ENCODE assay signal across 8 mouse cellular contexts in the genomic region with DNA sequence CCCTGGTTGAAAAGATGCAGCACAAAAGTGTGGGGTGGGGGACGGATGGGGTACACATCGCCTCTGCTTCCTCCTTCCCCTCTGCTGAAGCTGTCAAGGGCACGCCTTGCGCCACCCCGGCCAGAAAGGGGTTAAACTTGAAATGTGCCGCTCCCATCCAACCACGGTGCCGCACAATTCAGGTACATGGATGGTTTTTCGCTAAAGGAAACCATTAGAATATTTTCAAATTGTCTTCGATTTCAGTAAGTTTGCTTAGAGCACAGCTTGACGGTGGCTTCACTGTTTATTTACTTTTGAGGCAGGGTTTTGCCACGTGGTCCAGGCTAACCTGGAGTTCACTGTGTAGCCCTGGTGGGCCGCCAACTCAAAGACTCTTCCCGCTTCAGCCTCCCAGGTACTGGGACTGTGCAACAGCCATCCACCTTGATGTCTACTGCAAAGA. TPM values are rescaled to one million over a fixed set of nuclear protein-coding genes. Genes with fewer than 3 reads are reported as not detected.
DNase-seq lines count a peak whose midpoint lies in the region; ATAC-seq and TF ChIP-seq lines count a peak whose summit lies in the region.

Gene Tmem44, minus strand, starts transcription at position 95 of the 445 bp plus-strand sequence.

- peaks cover 21% of the 10 kb centered on the region for H3K4me1 ChIP-seq in embryonic facial prominence, embryonic 10.5 days
- H3K4me1 ChIP-seq in liver, embryonic 11.5 days (replicated peaks; ENCODE audit: control insufficient read depth, insufficient read depth, low read length): no peaks in the 10 kb centered on the region; the same call in none of the 2 replicates
- 0 out of 2 replicates have a peak, but pooled peaks cover 3% of the 10 kb centered on the region for H3K4me1 ChIP-seq in stomach, postnatal 0 days (replicated peaks; ENCODE audit: control insufficient read depth, insufficient read depth)

- WGBS in embryonic facial prominence, embryonic 10.5 days: 8% methylated on average over 14 of the region's 14 CpGs
- WGBS in liver, embryonic 11.5 days: 12% methylated on average over 14 of the region's 14 CpGs
- 3% methylated on average over 12 of the region's 14 CpGs for WGBS in stomach, postnatal 0 days

- no peak for TF ChIP-seq CTCF in stomach, postnatal 0 days (IDR thresholded peaks at IDR 0.05; ENCODE audit: low read depth)

- H3K4me2 ChIP-seq in liver, embryonic 11.5 days: peak within 1 kb of the TSS; percentile 99
- peak within 1 kb of the TSS; percentile 93 for H3K4me2 ChIP-seq in stomach, postnatal 0 days (replicated peaks; ENCODE audit: low read depth)

- peak within 1 kb of the TSS; percentile 76 for H3K4me3 ChIP-seq in embryonic facial prominence, embryonic 10.5 days
- peak within 1 kb of the TSS; percentile 75 for H3K4me3 ChIP-seq in liver, embryonic 11.5 days (ENCODE audit: low read depth, low read length)
- H3K4me3 ChIP-seq in stomach, postnatal 0 days (ENCODE audit: low read depth, low read length): peak within 1 kb of the TSS; percentile 78

- peak within 1 kb of the TSS; percentile 78 for H3K9ac ChIP-seq in liver, embryonic 11.5 days (ENCODE audit: low read depth, low read length)
- H3K9ac ChIP-seq in stomach, postnatal 0 days (ENCODE audit: low read length): peak within 1 kb of the TSS; percentile 87

- ATAC-seq in liver, embryonic 11.5 days (replicated peaks; ENCODE audit: low FRiP score): peak; percentile 18
- peak; percentile 54 for ATAC-seq in stomach, postnatal 0 days (ENCODE audit: low FRiP score, low TSS enrichment)
- ATAC-seq in monocyte, adult 5-6 weeks (replicated peaks; ENCODE audit: insufficient number of reproducible peaks, low FRiP score, low TSS enrichment, poor library complexity, severe bottlenecking): no peak

- DNase-seq in layer of hippocampus, adult 8-10 months (ENCODE audit: low spot score in 2 of 2): no peak
- DNase-seq in layer of hippocampus, adult 11-12 months (ENCODE audit: low spot score): no peak
- no peak for DNase-seq in embryonic facial prominence, embryonic 10.5 days (ENCODE audit: low spot score)
- DNase-seq in heart, postnatal 4 days: no peak
- no peak for DNase-seq in liver, embryonic 11.5 days (ENCODE audit: low spot score)
- DNase-seq in stomach, postnatal 0 days (ENCODE audit: low spot score): no peak
- DNase-seq in frontal cortex, postnatal 36 days (ENCODE audit: low spot score in 2 of 2): no peak

- no peak for TF ChIP-seq EP300 in stomach, postnatal 0 days (optimal IDR thresholded peaks at IDR 0.05)

- peak within 1 kb of the TSS; percentile 95 for H3K27ac ChIP-seq in embryonic facial prominence, embryonic 10.5 days (replicated peaks)
- no peak within 1 kb of the TSS for H3K27ac ChIP-seq in liver, embryonic 11.5 days (ENCODE audit: low read depth, low read length)
- H3K27ac ChIP-seq in stomach, postnatal 0 days (replicated peaks): peak within 1 kb of the TSS; percentile 45; the same call in 1 of the 2 replicates

- H3K36me3 ChIP-seq in embryonic facial prominence, embryonic 10.5 days (replicated peaks): peaks cover 25% of the 10 kb centered on the region
- no peaks in the 10 kb centered on the region for H3K36me3 ChIP-seq in liver, embryonic 11.5 days (ENCODE audit: control insufficient read depth, insufficient read depth, low read length)
- H3K36me3 ChIP-seq in stomach, postnatal 0 days (ENCODE audit: control insufficient read depth, insufficient read depth, low read length): no peaks in the 10 kb centered on the region

- H3K9me3 ChIP-seq in embryonic facial prominence, embryonic 10.5 days: peaks cover 11% of the 10 kb centered on the region; the same call in 1 of the 2 replicates
- H3K9me3 ChIP-seq in liver, embryonic 11.5 days (ENCODE audit: control insufficient read depth, low read length): no peaks in the 10 kb centered on the region
- peaks cover 8% of the 10 kb centered on the region; the same call in 1 of the 2 replicates for H3K9me3 ChIP-seq in stomach, postnatal 0 days (ENCODE audit: control insufficient read depth, low read length)

- peaks cover 14% of the 10 kb centered on the region for H3K27me3 ChIP-seq in embryonic facial prominence, embryonic 10.5 days (replicated peaks; ENCODE audit: low read depth, poor library complexity, severe bottlenecking)
- H3K27me3 ChIP-seq in liver, embryonic 11.5 days (replicated peaks; ENCODE audit: control insufficient read depth, insufficient read depth, low read length): peaks cover 15% of the 10 kb centered on the region
- no peaks in the 10 kb centered on the region for H3K27me3 ChIP-seq in stomach, postnatal 0 days (ENCODE audit: control insufficient read depth, insufficient read depth, low read length)

RNA-seq across cellular contexts. Expression of gene Tmem44, which starts in this region (rescaled TPM):
- total RNA-seq in layer of hippocampus, adult 8-10 months (2022): 10 to 100 TPM; 33.4 to 39.9 (median 35.1) TPM
- polyA plus RNA-seq in embryonic facial prominence, embryonic 10.5 days (2016; fragmentation: Nextera tagmentation; extraction: Ambion mirVana): 25.1 and 25.2 TPM in 2 replicates
- total RNA-seq in heart, postnatal 4 days (2021): 10 to 100 TPM; 19.4 to 19.7 TPM
- 3.5 and 4.1 TPM in 2 replicates for polyA plus RNA-seq in liver, embryonic 11.5 days (2014; fragmentation: Nextera tagmentation; extraction: Ambion mirVana)
- 3.5 and 4.3 TPM in 2 replicates for polyA plus RNA-seq in stomach, postnatal 0 days (2015; fragmentation: Nextera tagmentation; extraction: Ambion mirVana)
- total RNA-seq in monocyte, adult 5-6 weeks (2017): 0.11 TPM in 1 of 3 replicates, not detected in the others

Comparison
In these comparisons a context has a peak if more than half of its experiments do, and no peak if none do; other contexts are left out.
1. RNA of gene Tmem44 (total RNA-seq): 33.4 to 39.9 TPM in layer of hippocampus, adult 8-10 months and 19.4 to 19.7 TPM in heart, postnatal 4 days; 0.11 TPM in monocyte, adult 5-6 weeks; every median in the first group is over 10 times any median in the second.
2. Peak in every context shown above with its lines, with median percentiles within 50 percentile points of each other: H3K4me3 ChIP-seq.